In the genomic region with DNA sequence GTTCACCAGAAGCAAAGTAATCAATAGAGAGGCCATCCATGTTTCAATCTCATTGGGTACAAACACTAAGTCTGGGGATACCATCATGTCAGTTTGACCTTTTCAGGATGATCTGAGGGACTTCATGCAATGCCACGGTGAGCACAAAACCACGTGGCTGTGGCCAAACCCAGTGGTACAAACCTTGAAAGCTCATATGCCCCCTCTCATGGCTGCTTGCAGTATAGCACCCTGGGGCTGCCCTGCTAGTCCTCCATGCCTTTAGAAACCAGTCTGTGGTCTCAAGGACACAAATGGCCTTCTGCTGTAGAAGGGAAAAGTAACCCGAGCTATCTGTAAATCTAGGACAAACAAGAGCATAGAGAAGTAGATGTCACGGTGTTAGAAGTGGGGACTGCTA, we compare ENCODE assay signal across 10 mouse cellular contexts.
DNase-seq lines count a peak whose midpoint lies in the region; ATAC-seq lines count a peak whose summit lies in the region.
"Had no signal": no experiment of that assay in that cellular context is flagged by ENCODE, and none has a peak within 500 bp of the region (broad histone marks: within the 10 kb centered on the region; RNA-seq: fewer than 3 reads in every experiment).

No protein-coding gene starts in this region.

- no peaks in the 10 kb centered on the region for H3K9me3 ChIP-seq in forebrain, embryonic 14.5 days (replicated peaks; ENCODE audit: control insufficient read depth, low read length)
- H3K9me3 ChIP-seq in forebrain, embryonic 15.5 days = no peaks in the 10 kb centered on the region
- H3K9me3 ChIP-seq in midbrain, embryonic 11.5 days (ENCODE audit: control insufficient read depth, low read length) = no peaks in the 10 kb centered on the region
- no peaks in the 10 kb centered on the region for H3K9me3 ChIP-seq in midbrain, embryonic 16.5 days (replicated peaks; ENCODE audit: control insufficient read depth, low read length, poor library complexity, severe bottlenecking)
- H3K9me3 ChIP-seq in liver, embryonic 11.5 days (ENCODE audit: control insufficient read depth, low read length) = no peaks in the 10 kb centered on the region
- H3K9me3 ChIP-seq: limb, embryonic 15.5 days had no signal

- H3K4me3 ChIP-seq in forebrain, embryonic 14.5 days (ENCODE audit: low read depth, low read length) = no peak overlapping the region
- H3K4me3 ChIP-seq in forebrain, embryonic 15.5 days = no peak overlapping the region
- no peak overlapping the region for H3K4me3 ChIP-seq in midbrain, embryonic 11.5 days (ENCODE audit: low read depth, low read length)
- H3K4me3 ChIP-seq in midbrain, embryonic 16.5 days (ENCODE audit: low read depth, low read length) = no peak overlapping the region
- no peak overlapping the region for H3K4me3 ChIP-seq in liver, embryonic 11.5 days (ENCODE audit: low read depth, low read length)
- H3K4me3 ChIP-seq: erythroblast, embryonic 14.5 days; limb, embryonic 15.5 days had no signal

- DNase-seq in forebrain, embryonic 14.5 days (ENCODE audit: low spot score) = peak; percentile 33
- DNase-seq in midbrain, embryonic 11.5 days (ENCODE audit: low spot score, missing footprints) = peak; percentile 88
- DNase-seq in brain, adult 2 months (ENCODE audit: low read depth, low spot score) = peak; percentile 38
- DNase-seq in liver, embryonic 11.5 days (ENCODE audit: low spot score) = no peak
- no peak for DNase-seq in left cerebral cortex, postnatal 10 days (ENCODE audit: extremely low spot score in 1 of 2, low spot score in 2 of 2)

- H3K27ac ChIP-seq in forebrain, embryonic 14.5 days (ENCODE audit: low read depth, low read length) = no peak overlapping the region
- H3K27ac ChIP-seq in forebrain, embryonic 15.5 days (replicated peaks) = no peak overlapping the region
- no peak overlapping the region for H3K27ac ChIP-seq in midbrain, embryonic 11.5 days (ENCODE audit: low read depth, low read length)
- H3K27ac ChIP-seq in midbrain, embryonic 16.5 days (ENCODE audit: low read length) = no peak overlapping the region
- no peak overlapping the region for H3K27ac ChIP-seq in liver, embryonic 11.5 days (ENCODE audit: low read depth, low read length)
- H3K27ac ChIP-seq: limb, embryonic 15.5 days had no signal

- H3K27me3 ChIP-seq in forebrain, embryonic 14.5 days (replicated peaks; ENCODE audit: control insufficient read depth, insufficient read depth, low read length) = no peaks in the 10 kb centered on the region
- H3K27me3 ChIP-seq in forebrain, embryonic 15.5 days = no peaks in the 10 kb centered on the region
- no peaks in the 10 kb centered on the region for H3K27me3 ChIP-seq in midbrain, embryonic 11.5 days (ENCODE audit: control insufficient read depth, insufficient read depth, low read length)
- H3K27me3 ChIP-seq in midbrain, embryonic 16.5 days (ENCODE audit: control insufficient read depth, insufficient read depth, low read depth, low read length) = no peaks in the 10 kb centered on the region
- no peaks in the 10 kb centered on the region for H3K27me3 ChIP-seq in liver, embryonic 11.5 days (replicated peaks; ENCODE audit: control insufficient read depth, insufficient read depth, low read length)
- H3K27me3 ChIP-seq: limb, embryonic 15.5 days had no signal

- H3K4me1 ChIP-seq in forebrain, embryonic 14.5 days (ENCODE audit: control insufficient read depth, insufficient read depth, low read length) = no peaks in the 10 kb centered on the region
- H3K4me1 ChIP-seq in forebrain, embryonic 15.5 days = no peaks in the 10 kb centered on the region
- no peaks in the 10 kb centered on the region for H3K4me1 ChIP-seq in midbrain, embryonic 11.5 days (ENCODE audit: control insufficient read depth, insufficient read depth, low read length)
- no peaks in the 10 kb centered on the region for H3K4me1 ChIP-seq in midbrain, embryonic 16.5 days (ENCODE audit: control insufficient read depth, insufficient read depth, low read length)
- no peaks in the 10 kb centered on the region for H3K4me1 ChIP-seq in liver, embryonic 11.5 days (replicated peaks; ENCODE audit: control insufficient read depth, insufficient read depth, low read length)
- H3K4me1 ChIP-seq: limb, embryonic 15.5 days had no signal

- H3K9ac ChIP-seq in forebrain, embryonic 14.5 days (ENCODE audit: low read length) = no peak overlapping the region
- H3K9ac ChIP-seq in forebrain, embryonic 15.5 days (replicated peaks) = no peak overlapping the region
- no peak overlapping the region for H3K9ac ChIP-seq in midbrain, embryonic 11.5 days (ENCODE audit: low read length)
- no peak overlapping the region for H3K9ac ChIP-seq in midbrain, embryonic 16.5 days (ENCODE audit: low read depth, low read length)
- H3K9ac ChIP-seq in liver, embryonic 11.5 days (ENCODE audit: low read depth, low read length) = no peak overlapping the region
- H3K9ac ChIP-seq: limb, embryonic 15.5 days had no signal

- intact Hi-C loops in left cerebral cortex, postnatal 10 days (cut with DNase I) = loop anchor here (5.0 kb wide), 1 partner anchor 65 kb away; no protein-coding TSS in a partner anchor

- ATAC-seq in forebrain, embryonic 14.5 days = no peak
- ATAC-seq in forebrain, embryonic 15.5 days (replicated peaks) = no peak
- no peak for ATAC-seq in midbrain, embryonic 11.5 days (ENCODE audit: low FRiP score)
- no peak for ATAC-seq in midbrain, embryonic 16.5 days
- 0 out of 2 replicates have a peak, but pooled peaks have one; percentile 54 for ATAC-seq in liver, embryonic 11.5 days (replicated peaks; ENCODE audit: low FRiP score)
- no peak for ATAC-seq in monocyte, adult 5-6 weeks (replicated peaks; ENCODE audit: insufficient number of reproducible peaks, low FRiP score, low TSS enrichment, poor library complexity, severe bottlenecking)

- no peak overlapping the region for H3K4me2 ChIP-seq in forebrain, embryonic 14.5 days (ENCODE audit: low read length)
- no peak overlapping the region for H3K4me2 ChIP-seq in forebrain, embryonic 15.5 days (replicated peaks)
- H3K4me2 ChIP-seq in midbrain, embryonic 11.5 days = no peak overlapping the region
- H3K4me2 ChIP-seq in midbrain, embryonic 16.5 days (ENCODE audit: low read length) = no peak overlapping the region
- H3K4me2 ChIP-seq in liver, embryonic 11.5 days = no peak overlapping the region
- H3K4me2 ChIP-seq: limb, embryonic 15.5 days had no signal

- 50% methylated on average over 4 of the region's 4 CpGs for WGBS in forebrain, embryonic 14.5 days
- 52% methylated on average over 4 of the region's 4 CpGs for WGBS in forebrain, embryonic 15.5 days
- 62% methylated on average over 4 of the region's 4 CpGs for WGBS in midbrain, embryonic 11.5 days
- 53% methylated on average over 4 of the region's 4 CpGs for WGBS in midbrain, embryonic 16.5 days
- WGBS in liver, embryonic 11.5 days = 35% methylated on average over 4 of the region's 4 CpGs

- H3K36me3 ChIP-seq in forebrain, embryonic 14.5 days (ENCODE audit: control insufficient read depth, insufficient read depth, low read length) = peaks cover 36% of the 10 kb centered on the region
- H3K36me3 ChIP-seq in forebrain, embryonic 15.5 days = 0 out of 2 replicates have a peak, but pooled peaks cover 12% of the 10 kb centered on the region
- H3K36me3 ChIP-seq in midbrain, embryonic 11.5 days (ENCODE audit: control insufficient read depth, insufficient read depth, low read length) = no peaks in the 10 kb centered on the region; the same call in 1 of the 2 replicates
- peaks cover 18% of the 10 kb centered on the region; the same call in 1 of the 2 replicates for H3K36me3 ChIP-seq in midbrain, embryonic 16.5 days (ENCODE audit: control insufficient read depth, insufficient read depth, low read length)
- H3K36me3 ChIP-seq in liver, embryonic 11.5 days (ENCODE audit: control insufficient read depth, insufficient read depth, low read length) = no peaks in the 10 kb centered on the region; the same call in 1 of the 2 replicates

Comparison
In these comparisons a context has a peak if more than half of its experiments do, and no peak if none do; other contexts are left out.
1. DNase-seq: peak in forebrain, embryonic 14.5 days (single experiment), midbrain, embryonic 11.5 days (single experiment) and brain, adult 2 months (single experiment); none in liver, embryonic 11.5 days (single experiment) and left cerebral cortex, postnatal 10 days (0 of 2).